Mouse (Mus musculus): ENCODE data around the gene Primpol.

The Primpol gene

DNA sequence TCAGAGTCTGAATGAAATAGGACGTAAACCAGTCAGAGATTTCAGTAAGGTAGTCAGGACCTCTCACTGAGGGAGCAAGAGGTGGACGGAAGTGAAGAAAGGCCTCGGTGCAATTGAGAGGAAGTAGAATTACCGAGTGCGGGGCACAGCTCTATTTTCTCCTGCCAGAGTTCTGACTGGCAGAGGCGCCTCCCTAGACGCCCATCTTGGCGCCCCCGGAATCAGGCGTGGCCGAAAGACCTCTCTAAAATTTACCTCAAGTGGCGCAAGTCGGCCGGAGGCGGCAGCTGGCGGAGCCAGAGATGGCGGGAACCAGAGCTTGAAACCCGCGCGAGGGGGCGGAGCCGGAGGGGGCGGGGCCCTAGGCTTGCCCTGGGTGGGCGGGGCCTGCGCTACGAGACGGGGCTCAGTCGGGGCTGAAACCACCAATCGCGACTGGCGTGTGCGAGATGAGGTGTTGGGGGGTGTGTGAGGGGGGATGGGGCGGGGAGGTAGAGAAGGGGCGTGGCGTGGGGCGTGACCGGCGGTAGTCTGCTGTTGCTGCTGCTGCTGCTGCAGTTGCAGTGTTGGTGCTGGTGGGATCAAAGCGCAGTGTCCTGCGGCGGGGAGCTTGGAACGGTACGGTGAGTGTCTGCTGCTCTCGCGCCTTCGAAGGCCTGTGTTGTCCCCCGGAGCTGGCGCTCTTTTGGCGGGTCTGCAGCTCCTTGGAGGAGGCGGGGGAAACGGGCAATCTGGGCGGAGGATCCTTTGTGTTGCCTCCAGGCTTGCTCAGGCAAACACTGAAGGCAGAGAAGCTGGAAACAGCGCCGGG is at the start of gene Primpol, which contains the start of gene Casp3:
Gene Primpol, minus strand, starts transcription at position 334 of the 811 bp plus-strand sequence.
Gene Casp3, plus strand, starts transcription at position 413 of the 811 bp plus-strand sequence.
- DNase-seq: peak; percentile 94 to 97

DNA sequence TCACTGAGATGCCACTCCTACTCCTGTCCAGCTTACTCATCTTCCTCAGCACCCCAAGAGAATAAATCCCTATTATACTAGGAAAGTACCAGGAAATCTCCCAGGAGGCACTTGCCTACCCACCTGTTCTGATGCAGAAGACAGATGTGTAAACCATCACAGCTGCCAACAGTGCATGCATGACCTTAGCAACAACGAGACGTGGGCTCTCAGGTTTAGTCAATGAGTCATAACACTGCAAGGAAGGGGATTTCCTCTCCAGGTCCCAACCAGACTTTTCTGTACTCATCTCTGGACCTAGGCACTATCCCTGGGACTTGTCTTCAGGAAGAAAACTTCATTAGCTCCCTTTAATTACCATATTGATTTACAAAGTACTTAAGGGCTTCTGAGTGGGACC is 38.9 kb upstream of the Primpol start:
- DNase-seq: no peak

DNA sequence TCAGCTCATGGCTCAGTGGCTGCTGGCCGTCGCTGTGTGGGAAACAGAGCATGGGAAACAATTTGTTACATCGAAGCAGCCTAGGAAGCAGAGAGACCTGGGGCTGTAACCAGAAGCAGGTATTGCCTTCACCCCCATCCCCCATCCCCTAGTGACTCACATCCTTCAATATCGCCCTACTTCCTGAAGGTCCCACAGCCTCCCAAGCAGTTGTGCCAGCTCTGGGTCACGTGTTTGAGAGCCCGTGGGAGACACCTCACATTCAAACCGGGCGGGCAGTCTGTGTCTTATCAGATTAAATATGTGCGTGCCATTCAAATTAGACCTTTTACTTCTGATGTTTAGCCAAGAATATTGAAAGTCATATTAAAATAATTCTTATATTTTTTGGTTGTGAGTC is 34.9 kb upstream of the Primpol start:
- peak; percentile 39 to 49 for DNase-seq

DNA sequence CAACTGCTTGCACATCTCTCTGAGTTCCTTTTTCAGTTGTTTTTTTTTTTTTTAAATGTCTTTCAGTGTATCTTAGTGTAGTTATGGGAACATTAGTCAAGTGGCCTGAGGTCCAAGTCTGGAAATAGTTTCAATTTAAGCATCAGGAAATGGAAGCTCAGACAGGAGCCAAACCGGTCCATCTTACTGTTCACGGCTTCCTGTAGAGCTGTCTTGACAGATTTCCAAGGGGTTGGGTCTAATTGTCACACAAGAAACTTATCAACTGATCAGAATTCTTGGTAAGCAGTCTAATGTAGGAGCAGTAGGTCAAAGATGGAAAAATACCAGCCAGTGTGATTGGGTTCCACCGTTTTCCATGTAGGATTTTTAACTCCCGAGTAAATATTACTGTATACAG is 31.4 kb upstream of the Primpol start:
- peak in 1 of 2 experiments; percentile 8 for DNase-seq

DNA sequence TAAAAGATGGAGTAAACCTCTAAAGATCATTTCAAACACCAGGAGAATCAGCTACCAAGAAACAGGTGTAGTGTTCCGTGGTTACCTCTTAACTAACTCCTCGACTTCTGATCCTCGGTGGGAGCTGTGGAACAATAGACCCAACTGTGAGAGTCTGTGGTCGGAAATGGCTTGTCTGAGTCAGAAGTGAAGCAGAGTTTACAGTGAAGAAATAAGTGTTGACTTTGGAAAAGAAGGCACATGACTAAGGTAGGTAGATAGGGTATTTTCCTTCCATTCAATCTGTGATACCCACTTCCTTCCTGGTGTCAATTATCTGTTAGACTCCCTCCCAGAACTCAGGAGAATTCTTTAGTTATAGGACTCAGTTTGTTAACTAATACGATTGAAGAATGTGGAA is 24.3 kb upstream of the Primpol start:
- no peak for DNase-seq

DNA sequence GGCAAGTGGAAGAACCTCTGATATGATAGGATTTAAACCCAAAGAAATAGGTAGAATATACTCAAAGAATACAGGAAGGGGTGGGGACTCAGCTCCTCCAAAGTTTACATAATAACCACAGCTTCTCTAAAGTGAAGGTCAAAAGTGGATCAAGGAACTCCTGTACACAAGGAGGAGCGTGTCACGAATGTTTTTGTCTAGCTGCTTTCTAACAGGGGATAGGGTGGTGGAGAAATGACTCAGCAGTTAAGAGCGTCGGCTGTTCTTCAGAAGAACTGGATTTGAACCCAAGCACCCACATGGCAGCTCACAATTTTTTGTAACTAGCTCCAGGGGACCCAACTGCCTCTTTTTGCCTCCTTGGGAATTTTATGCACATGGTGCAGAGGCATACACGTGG is 22.8 kb upstream of the Primpol start:
- no peak for DNase-seq

DNA sequence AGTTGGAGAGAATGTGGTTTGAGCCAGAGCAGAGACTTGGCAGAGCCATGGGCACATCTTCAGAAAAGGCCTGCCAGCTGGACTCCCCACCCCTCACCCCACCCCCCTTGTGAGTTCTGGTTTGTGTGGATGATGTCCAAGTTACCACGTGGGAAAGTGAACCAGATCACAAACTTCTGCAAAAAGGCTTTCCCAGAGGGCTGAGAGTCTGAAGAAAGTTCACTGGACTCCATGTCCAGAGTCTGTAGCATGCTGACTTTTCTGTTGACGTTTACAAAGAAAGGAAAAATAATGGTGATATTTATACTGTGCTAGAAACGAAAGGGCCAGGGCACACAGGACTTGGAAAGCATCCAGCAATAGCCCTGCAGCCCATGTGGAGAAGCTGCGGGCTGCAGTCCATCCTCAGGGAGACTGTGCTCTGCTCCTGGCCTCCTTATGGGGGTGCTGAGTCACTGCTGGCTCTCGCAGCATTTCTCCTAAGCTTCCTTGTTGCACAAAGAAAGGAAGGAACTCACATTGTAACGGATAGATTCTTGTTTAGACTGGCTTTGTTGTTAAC is 22.1 kb upstream of the Primpol start:
- peak; percentile 49 to 52 for DNase-seq

DNA sequence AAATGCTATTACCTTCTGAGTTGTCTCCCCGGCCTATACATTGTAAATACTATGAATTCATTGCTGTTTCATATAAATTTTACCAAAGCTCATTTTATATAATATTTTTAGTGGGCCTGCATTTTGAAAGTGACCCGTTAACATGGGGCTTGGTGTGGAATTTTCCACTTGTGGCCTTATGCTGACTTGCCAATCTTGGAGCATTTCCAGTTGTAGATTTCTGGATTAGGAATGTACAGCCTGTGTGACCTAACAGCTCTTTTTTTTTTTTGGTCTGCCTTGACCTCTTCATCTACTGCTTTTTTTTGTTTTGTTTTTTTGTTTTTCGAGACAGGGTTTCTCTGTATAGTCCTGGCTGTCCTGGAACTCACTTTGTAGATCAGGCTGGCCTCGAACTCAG is 13.9 kb upstream of the Primpol start:
- no peak for DNase-seq

DNA sequence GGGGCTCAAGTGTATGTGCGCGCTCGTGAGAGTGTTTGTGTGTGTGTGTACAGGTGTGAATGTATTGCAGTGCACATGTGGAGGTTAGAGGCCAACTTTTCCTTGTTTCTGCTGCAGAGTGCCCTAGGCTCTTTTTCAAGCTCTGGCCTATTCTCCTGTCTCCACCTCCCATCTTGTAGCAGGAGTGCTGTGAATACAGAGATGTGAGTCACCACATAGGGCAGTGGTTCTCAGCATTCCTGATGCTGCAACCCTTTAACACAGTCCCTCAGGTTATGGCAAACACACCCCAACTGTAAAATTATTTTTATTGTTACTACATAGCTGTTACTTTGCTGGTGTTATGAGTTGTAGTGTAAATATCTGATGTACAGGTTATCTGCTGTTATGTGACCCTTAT is 13.4 kb upstream of the Primpol start:
- DNase-seq: no peak

DNA sequence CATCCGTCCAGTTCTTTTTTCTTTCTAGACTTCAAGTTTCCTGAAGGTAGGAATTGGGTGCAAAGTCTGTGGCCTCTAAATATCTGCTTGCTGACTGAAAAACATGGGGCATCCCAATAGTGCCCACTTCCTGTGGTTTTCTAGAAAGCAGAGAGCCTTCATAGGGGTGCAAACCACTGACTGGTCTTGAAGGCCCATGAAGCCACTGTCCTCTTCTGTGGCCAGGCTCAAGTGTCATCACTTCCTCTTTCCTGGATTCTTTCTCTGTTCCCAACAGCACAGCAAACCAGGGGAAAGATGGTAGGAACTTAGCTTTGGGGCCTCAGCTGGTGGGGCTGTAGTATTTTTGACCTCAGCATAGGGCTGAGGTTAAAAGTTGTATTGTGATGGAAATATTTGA is 11.6 kb upstream of the Primpol start:
- DNase-seq: no peak

DNA sequence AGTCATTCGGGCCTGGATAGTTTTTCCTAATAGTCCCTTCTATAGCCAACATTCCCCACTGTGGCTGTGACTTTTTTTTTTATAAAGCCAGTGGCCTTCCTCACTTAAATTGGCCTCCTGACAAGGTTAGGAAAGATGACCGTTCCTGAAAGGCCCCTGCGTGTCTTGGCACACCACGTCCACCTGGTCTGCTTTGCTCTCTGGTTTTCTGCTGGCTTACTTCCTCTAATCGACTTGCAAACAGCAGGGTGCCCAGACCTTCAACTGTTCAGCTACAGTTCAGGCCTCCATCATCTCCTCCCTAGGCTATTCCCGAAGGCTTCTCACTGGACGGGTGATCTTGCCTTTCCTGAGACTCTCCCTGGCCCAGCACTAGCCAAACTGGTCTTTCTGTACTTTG is 10.9 kb upstream of the Primpol start:
- no peak for DNase-seq

DNA sequence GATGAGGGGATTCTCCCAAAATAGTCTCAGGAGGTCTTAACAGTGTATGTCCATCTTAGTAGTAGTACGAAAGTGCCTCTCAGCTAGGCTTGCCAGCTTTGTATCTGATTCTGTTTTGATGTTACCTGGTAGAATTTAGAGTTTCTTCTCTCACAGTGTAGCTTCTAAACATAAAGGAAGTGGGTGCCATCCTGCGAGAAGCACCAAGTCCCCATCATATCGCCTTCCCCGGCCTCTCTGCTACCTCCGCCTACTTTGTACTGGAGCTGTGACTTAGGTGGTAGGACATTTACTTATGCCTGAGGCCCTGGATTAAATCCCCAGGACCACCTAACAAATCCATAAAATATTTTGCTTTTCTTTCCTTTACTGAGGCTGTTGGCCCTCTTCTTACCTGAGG is 9.6 kb upstream of the Primpol start:
- no peak for DNase-seq

DNA sequence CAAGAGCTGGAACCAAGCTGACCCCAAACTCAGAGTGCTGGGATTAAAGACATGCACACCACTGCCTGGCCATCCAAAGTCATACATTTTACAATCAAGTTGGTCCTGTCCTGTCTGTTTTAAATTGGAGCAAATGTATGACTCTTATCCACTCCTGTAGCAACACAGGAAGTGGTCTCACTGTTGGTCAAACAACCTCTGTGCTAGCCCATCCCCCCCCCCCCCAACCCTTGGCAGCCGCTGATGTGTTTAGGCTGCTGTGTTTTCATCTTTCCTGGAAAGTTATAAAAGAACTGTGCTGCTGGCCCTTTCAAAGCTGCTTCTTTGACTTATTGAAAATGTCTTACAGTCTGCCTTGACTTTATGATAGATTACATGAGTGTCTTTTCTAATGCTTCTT is 8.2 kb upstream of the Primpol start:
- DNase-seq: no peak

DNA sequence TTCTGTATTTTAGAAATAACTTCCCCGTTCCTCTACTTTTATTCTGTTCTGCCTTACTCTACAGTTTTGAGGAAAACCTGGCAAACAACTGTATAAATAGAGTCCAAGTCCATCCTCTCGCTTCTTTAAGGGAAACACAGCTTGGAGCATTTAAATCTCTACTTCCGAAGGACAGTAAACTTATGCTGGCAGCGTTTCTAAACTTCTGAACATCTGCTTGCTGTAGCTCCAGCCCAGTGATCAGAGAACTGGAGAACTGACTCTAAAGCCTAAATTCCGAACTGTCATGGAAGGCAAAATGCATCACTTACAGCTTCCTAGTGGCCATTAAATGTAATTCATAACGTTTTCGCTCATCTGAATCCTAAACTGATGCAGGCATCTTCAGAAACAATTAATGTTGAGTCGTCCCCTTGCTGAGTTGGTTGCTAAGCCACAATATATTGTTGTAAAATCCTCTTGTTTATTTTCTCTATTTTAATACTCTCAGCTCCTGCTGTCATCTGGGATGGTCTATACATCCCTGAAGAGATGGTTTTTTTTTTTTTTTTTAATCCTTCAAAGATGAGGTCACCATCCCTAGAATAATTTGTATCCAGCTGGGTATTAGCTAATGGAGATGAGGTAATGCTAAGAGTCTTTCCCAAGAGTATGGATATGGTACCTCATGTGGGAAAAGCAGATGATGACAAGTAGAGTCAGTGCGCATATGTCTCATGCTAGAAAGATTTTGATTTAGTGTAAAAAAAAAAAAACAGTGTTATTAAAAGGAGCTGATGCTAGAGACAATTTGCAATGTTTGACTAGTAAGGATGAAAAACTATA is 5.6 kb upstream of the Primpol start:
- no peak for DNase-seq

DNA sequence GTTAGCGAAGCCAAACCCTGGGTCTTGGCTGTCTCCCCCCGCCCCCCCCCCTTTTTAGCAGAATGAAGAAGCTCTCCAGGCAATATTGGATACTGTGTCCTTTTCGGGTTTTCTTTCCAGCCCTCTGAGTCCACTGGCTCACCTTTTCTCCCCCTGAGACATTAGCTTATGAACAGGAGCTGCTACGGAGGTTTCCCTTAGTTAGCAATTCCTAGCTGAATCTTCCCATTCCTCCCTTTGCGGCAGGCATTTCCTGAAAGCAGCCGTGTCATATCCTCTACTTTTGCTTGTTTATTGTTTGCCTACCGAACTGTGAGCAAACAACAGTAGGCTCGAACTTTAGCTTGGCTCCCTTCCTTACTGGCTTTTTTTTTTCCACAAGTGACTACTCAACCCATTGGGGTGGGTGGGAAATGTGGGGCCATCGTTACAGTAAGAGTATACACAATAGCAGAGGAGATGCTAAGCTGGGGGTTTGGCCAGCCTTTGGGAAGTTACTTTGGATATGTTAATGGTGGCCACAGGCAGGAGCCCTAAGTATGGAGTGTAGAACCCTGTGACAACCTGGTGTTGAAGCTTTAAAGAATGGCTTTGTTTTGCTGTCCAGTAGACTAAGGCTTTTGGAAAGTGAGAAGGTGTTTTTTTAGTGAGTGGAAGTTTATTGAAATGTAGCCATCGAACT is 1.8 kb upstream of the Primpol start:
- DNase-seq: no peak

DNA sequence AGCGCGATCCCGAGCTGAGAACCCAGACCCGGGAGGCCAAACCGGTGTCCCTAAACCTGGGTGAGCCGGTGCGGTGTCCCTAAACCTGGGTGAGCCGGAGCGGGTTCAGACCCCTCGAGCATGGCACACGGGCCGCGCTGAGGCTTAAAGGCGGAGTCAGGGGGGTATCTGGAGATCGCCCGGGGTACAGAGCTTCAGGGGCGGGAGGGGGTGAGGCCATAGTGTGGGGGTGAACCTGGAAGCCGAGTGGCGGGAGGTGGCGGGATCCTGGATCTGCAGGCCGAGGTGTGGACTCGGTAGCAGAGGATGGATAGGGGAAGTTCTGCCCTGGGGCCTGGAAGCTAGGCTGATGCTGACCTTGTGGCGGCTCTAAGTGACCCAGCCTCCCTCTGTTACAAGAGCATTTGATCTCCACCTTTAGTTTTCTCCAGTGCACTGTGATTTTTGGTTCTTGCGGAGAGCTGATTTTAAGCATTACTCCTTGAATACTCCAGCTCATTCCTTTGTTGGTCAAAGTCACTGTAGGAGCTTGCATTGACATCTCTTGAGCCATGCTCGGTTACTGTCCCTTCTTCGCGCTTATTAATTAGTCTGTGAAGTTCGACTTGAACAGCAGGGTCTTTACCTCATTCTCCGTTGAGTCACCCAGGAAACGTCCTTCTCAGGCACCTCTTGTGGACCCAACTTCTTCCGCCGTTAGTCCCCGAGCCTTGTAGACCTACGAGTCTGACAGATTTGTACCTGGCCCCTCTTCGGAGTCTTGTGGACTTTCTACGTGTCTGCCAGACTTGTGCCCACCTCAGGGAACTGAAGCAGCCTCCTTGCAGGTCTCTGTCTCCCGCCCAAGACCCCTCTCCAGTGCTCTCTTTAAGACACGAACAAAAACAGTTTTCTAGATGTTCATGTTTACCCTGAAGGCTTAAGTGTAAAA is 943 bp upstream of the Primpol start:
- DNase-seq: peak in 1 of 2 experiments; percentile 40

DNA sequence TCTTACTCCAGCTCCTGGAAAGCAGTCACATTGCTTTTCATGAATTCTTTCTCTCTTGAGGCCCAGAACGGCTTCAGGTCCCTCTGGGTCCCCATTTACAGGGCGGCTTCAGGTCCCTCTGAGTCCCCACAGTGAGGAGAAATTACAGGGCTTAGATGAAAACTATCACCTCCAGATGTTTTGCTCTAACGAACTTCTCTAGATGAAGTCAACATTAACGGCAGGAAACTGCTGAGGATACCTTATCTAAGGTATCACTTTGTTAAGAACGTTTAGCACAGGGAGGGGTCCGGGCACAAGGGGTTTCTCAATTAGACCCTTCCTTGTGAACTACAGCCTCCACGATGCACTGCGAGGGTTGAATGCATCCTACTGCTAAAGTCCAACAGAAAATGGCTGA is 1.1 kb downstream of the Primpol start:
- DNase-seq: no peak

DNA sequence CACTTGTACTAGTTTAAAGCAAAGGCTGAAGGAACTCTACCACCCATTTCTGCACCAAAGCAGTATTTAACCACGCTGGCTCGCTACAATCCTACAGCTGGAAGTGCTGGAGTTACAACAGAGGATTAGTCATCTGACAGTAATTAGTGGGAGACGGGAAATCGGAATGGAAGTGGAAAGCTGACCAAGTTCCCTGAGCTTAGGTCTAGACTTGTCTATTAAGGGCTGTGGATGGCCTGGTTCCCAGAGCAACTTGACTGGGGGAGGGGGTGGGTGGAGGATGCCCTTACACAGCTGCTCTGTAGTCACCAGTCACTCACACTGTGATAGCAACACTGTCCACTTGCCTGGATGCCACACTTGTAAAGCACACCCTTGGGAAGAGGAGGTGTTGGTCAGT is 3.6 kb downstream of the Primpol start:
- DNase-seq: no peak

DNA sequence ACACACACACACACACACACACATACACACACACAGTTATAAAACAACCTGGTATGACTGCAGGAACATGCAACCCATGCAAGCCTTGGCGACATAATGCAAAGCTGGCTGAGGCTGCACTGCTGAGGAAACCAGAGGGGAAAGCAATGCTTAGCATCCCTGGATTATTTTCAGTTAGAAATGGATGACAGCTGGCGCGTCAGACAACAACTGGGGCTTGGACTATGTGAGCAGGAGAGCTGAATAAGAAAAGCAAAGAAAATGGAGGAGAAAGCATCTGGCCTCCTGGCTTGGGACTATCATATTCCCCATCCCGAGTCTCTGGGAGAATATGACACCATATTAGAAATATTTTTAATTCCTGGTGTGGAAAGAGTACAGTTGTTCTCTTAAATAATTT is 4.1 kb downstream of the Primpol start:
- DNase-seq: no peak

DNA sequence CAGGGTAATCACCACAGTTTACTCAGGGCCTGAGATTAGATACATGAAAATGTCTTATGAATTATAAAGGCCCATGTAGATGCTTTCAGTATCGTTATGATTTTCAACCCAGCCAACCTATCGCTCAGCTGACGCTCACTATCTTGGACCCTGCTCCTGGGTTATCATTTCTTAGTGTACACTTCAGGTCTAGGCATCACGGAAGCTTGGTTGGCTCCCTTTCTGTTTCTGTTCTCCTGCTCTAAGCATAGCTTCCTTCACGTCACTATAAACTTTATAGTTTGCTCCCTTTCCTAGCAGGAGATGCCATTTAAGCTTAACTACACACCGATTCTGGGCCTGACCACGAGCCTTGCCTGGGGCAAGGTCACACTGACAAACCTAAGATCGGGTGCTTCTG is 5.5 kb downstream of the Primpol start:
- no peak for DNase-seq

DNA sequence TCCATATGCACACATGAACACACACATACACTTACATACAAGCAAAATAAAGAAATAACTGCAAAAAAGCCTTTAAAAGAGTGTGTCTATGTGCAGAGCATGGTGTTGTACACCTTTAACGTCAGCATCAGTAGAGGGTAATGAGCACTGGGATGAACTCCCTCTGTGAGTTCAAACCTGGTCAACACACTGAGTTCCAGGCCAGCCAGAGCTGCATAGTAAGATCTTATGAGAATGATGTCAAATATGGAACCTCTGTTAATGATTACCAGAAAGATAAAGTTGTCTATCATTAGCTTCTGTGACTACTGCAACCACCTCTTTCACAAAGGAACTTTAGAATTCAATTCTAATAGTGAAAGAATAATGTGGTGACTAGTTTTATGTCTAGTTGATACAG is 10.1 kb downstream of the Primpol start:
- DNase-seq: no peak

DNA sequence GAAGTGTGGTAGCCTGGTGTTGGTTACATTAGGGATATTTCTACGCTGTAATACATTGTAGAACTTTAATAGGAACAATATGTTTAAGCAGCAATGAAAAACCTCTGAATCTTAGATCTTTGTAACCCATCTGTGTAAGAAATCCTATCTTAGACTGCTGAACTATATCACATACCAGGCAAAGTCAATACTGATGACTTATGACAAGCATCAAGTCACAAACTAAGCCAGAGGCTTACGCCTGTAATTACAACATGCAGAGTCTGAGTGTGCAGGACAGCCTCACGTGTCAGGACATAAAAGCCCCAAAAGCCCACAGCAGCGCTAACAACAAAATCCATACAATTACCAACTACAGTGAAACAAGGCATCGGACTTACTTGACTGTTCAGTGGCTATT is 13.4 kb downstream of the Primpol start:
- DNase-seq: no peak

Measured in lung, adult 18-20 months (tissue).